Mouse (Mus musculus) forebrain, postnatal 0 days (tissue): ENCODE measurements around the gene Adap2. TPM values are rescaled to one million over a fixed set of nuclear protein-coding genes. Genes with fewer than 3 reads are reported as not detected.

Experiments used
- ATAC-seq: fragments of 200-750 bp; cut with Nextera tagmentation; 2 replicates; pipeline ENCODE4 v1.8.0; 2017; ENCODE audit warnings: mild to moderate bottlenecking, moderate library complexity
- DNase-seq: peaks from one replicate; pipeline ENCODE4 v3.0.0-alpha.2; 2015
- H3K27ac ChIP-seq: fragments of 300-500 bp; sonication (generic); 2 replicates; pipeline ENCODE4 v1.5.1; 2014; ENCODE audit warnings: low read depth, mild to moderate bottlenecking, antibody characterized with exemption, low read length, moderate library complexity, mixed read lengths
- H3K27me3 ChIP-seq: fragments of 300-500 bp; sonication (generic); 2 replicates; pipeline ENCODE4 v1.6.1; 2014; ENCODE audit warnings: mild to moderate bottlenecking, low read length, mixed read lengths; ENCODE audit not compliant: insufficient read depth
- H3K36me3 ChIP-seq: fragments of 300-500 bp; sonication (generic); 2 replicates; pipeline ENCODE4 v1.6.1; 2014; ENCODE audit warnings: mild to moderate bottlenecking, moderate library complexity; ENCODE audit not compliant: insufficient read depth
- H3K4me1 ChIP-seq: fragments of 300-500 bp; sonication (generic); 2 replicates; pipeline ENCODE4 v1.6.1; 2014; ENCODE audit warnings: antibody characterized with exemption; ENCODE audit not compliant: insufficient read depth
- H3K4me2 ChIP-seq: fragments of 300-500 bp; sonication (generic); 2 replicates; pipeline ENCODE4 v1.6.1; 2014; ENCODE audit warnings: low read depth, mild to moderate bottlenecking, moderate library complexity
- H3K4me3 ChIP-seq: fragments of 300-500 bp; sonication (generic); 2 replicates; pipeline ENCODE4 v1.5.1; 2014; ENCODE audit warnings: low read depth, low read length, mixed read lengths
- H3K9ac ChIP-seq: fragments of 300-500 bp; sonication (generic); 2 replicates; pipeline ENCODE4 v1.6.1; 2014; ENCODE audit warnings: mild to moderate bottlenecking
- H3K9me3 ChIP-seq: fragments of 300-500 bp; sonication (generic); 2 replicates; pipeline ENCODE4 v1.6.1; 2016; ENCODE audit warnings: low read length
- CTCF ChIP-seq: sonication (generic); IDR thresholded peaks from 2 replicates; pipeline ENCODE4 v1.5.1; 2016; ENCODE audit warnings: antibody characterized with exemption, control low read depth, low read depth
- WGBS: fragments of 180-500 bp; shearing (Covaris S2); extraction: QIAGEN DNeasy Blood & Tissue Kit; methylation state at CpG from one replicate; pipeline ENCODE4 v1.1.7; 2014; 5-methylcytosine and 5-hydroxymethylcytosine counted together
- polyA plus RNA-seq: library from polyadenylated mRNA; unstranded; fragments of >200 nt; fragmentation: Nextera tagmentation; extraction: Ambion mirVana; gene quantifications from 2 replicates; pipeline ENCODE4 v1.2.1, GENCODE M21; 2015
- total RNA-seq: library from RNA; depleted of rRNA; stranded (reverse); fragments of >200 nt; gene quantifications from 2 replicates; pipeline ENCODE4 v1.2.3, GENCODE M21; 2014

Adap2 gene
- total and polyA plus RNA-seq, 2 experiments from 2014 or later = 3.2 to 4.4 TPM

DNA sequence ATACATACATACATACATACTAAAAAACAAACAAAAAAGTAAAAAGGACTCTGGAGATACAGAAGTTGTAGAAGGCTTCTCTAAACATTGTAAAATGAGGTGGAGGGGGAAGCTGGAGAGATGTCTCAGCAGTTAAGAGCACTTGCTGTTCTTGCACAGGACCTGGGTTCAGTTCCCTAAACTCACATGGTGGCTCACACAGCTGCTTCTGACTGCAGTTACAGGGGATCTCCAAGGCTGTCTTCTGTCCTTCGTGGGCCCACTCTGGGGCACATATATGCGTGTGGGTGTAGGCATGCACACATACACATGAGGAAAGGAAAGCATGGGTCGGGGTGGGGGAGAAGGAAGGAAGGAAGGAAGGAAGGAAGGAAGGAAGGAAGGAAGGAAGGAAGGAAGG lies 15.7 kb downstream of the Adap2 start:
- Histone ChIP-seq H3K4me2 (no peak overlapping the region), H3K27me3 (no peaks in the 10 kb centered on the region), H3K4me1 (no peaks in the 10 kb centered on the region), H3K9ac (no peak overlapping the region), H3K27ac (no peak overlapping the region), H3K9me3 (no peaks in the 10 kb centered on the region), H3K4me3 (no peak overlapping the region), H3K36me3 (no peaks in the 10 kb centered on the region)
- DNase-seq (no peak), ATAC-seq (no peak)
- TF ChIP-seq CTCF = no peak
- 95% methylated on average over 3 of the region's 3 CpGs for WGBS

DNA sequence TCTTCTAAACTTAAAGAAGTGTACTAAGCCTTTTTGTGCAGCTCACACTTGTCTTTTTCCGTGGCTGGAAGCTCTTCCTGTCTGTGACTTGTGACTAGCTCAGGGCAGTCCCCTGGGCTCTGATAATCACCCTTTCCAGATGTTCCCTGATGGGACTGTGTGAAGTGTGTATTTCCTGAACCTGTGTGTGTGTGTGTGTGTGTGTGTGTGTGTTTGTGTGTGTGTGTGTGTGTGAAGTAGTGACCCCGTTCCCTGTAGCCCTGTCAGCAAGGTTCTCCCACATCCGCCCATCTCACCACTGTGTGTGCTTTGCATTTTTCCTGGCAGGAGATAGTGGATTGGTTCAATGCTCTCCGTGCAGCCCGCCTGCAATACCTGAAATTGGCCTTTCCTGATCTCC lies 16.4 kb downstream of the Adap2 start:
- Histone ChIP-seq H3K4me2 (no peak overlapping the region), H3K4me3 (no peak overlapping the region), H3K27me3 (no peaks in the 10 kb centered on the region), H3K9ac (no peak overlapping the region), H3K27ac (no peak overlapping the region), H3K4me1 (no peaks in the 10 kb centered on the region), H3K9me3 (no peaks in the 10 kb centered on the region), H3K36me3 (no peaks in the 10 kb centered on the region)
- WGBS = 79% methylated on average over 5 of the region's 5 CpGs
- no peak for ATAC-seq
- no peak for TF ChIP-seq CTCF
- DNase-seq = no peak

DNA sequence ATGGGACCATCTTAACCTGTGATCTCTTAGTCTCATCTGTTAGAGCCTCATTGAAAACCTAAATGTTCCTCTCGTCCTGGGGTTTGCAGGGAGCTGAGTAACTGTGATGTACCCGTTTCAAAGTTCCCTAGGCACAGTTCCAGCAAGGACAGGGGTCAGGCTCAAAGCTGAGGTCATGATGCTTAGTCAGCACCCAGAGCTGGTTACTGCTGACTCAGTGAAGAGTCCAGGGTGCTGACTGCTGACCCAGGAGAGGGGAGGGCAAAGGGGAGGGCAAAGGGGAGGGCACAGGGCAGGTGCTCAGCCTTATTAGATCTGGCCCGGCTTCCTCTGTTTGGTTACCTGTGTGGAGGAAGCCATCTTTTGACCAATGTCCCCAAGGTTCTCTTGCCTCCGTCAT lies 18.0 kb downstream of the Adap2 start:
- H3K27ac ChIP-seq = no peak overlapping the region
- no peak overlapping the region for H3K4me3 ChIP-seq
- H3K36me3 ChIP-seq = no peaks in the 10 kb centered on the region
- ATAC-seq = no peak
- no peak overlapping the region for H3K9ac ChIP-seq
- H3K9me3 ChIP-seq = no peaks in the 10 kb centered on the region
- H3K27me3 ChIP-seq = no peaks in the 10 kb centered on the region
- 72% methylated on average over 4 of the region's 4 CpGs for WGBS
- no peak for DNase-seq
- TF ChIP-seq CTCF = no peak
- no peak overlapping the region for H3K4me2 ChIP-seq
- H3K4me1 ChIP-seq = no peaks in the 10 kb centered on the region

DNA sequence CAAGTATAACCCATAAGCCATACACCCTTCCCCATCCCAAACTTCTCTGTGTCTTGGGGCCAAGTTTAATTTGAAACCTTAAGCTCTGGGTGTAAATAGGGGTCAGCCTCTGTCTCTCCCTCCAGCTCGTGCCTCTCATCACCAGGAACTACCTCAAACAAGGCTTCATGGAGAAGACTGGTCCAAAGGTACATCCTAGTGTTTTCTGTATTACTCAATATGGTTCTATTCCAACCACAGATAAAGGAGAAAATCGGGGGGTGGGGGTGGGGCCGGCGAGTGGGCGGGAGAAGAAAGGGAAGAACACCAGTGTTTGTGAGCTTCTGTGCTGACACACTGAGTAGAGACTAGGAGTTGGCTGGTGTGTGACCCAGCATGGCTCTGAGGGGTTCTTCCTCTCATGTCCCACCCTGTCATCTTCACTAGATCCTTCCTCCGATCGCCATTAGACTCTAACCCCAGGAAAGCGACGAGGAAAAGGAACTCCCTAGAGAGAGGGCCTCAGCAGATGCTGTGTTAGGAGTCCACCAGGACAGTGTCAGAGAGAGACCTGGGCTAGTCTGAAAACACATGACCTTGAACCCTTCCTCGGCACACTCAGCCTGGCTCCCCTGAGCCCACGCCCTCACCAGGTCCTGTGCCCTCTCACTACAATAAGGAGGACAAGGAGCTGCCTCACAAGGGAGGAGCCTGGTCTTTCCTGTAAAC lies 20.2 kb downstream of the Adap2 start:
- H3K36me3 ChIP-seq = no peaks in the 10 kb centered on the region
- H3K4me1 ChIP-seq = no peaks in the 10 kb centered on the region
- H3K27me3 ChIP-seq = no peaks in the 10 kb centered on the region
- no peak overlapping the region for H3K4me2 ChIP-seq
- DNase-seq (no peak), ATAC-seq (no peak)
- H3K9ac ChIP-seq = no peak overlapping the region
- TF ChIP-seq CTCF = no peak
- no peak overlapping the region for H3K4me3 ChIP-seq
- 86% methylated on average over 11 of the region's 11 CpGs for WGBS
- H3K9me3 ChIP-seq = no peaks in the 10 kb centered on the region
- no peak overlapping the region for H3K27ac ChIP-seq

DNA sequence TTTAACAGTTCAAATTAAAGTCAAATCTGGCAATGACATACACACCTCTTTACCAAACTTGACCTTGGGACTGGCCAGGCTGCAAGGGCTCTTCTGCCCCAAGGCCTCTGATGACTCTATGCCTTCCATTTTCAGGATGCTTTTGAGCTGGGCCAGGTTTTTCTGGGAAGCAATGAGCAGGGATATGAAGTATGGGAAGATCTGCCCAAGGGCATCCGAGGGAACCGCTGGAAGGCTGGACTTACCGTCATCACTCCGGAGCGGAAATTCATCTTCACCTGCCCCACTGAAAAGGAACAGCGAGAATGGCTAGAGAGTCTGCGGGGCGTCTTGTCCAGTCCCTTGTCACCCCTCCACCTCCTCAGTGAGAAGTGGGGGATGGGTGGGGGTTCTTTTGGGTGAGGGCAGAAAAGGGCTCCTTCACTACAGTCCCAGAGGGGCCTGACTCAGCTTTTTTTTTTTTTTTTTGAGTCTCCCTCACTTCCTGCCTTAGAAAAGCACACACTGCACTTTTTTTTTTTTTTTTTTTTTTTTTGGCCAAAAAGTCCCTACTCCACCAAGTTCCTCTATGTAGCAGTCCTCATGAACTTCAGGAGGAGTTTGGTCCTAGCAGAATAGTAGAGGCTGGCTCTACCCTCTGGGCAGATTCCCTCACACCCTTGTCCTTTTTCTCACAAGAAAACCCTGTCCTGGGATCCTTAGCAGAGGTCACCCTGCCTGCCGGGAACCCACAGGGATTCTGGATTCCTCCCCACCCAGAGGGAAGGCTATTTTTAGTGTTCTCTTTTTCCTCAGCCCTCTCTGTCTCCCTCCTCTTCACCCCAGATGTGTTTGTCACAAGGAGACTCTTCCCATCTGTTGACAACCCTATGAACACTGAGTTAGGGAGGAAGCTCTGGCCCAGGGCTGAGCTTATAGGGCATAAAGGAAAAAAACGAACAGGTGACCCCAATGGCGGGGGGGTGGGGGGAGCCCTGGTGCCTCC lies 23.3 kb downstream of the Adap2 start:
- DNase-seq = no peak

DNA sequence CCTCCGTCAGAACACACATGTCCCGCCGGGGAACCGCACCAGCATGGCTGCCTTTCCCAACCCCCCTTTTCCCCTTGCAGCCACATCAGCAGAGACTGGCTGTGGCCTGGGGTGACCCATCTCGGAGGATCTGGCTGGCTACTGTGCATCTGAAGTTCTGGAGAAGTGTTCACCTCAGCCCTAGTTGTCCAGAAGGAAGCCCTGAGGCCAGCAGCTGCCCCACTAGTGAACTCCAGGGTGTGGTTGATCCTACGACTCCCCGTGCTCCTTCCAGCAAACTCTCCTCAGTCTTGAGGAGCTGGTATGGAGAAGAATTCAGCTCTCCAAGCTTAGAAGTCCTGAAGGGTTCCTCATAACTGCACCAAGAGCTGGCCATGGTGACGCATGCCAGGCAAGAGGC lies 24.4 kb downstream of the Adap2 start:
- Histone ChIP-seq H3K4me1 (no peaks in the 10 kb centered on the region), H3K9ac (no peak overlapping the region), H3K4me2 (no peak overlapping the region), H3K36me3 (no peaks in the 10 kb centered on the region), H3K27me3 (no peaks in the 10 kb centered on the region), H3K27ac (no peak overlapping the region), H3K4me3 (no peak overlapping the region), H3K9me3 (no peaks in the 10 kb centered on the region)
- ATAC-seq = no peak
- TF ChIP-seq CTCF = no peak
- DNase-seq = no peak
- WGBS = 83% methylated on average over 8 of the region's 8 CpGs

More for the DNA sequence above, 23.3 kb downstream of the Adap2 start:
- TF ChIP-seq CTCF = no peak
- no peak overlapping the region for H3K4me2 ChIP-seq
- no peak overlapping the region for H3K4me3 ChIP-seq
- H3K27me3 ChIP-seq = no peaks in the 10 kb centered on the region
- 80% methylated on average over 11 of the region's 11 CpGs for WGBS
- H3K4me1 ChIP-seq = no peaks in the 10 kb centered on the region
- no peak for ATAC-seq
- H3K36me3 ChIP-seq = no peaks in the 10 kb centered on the region
- H3K9me3 ChIP-seq = no peaks in the 10 kb centered on the region
- H3K27ac ChIP-seq = no peak overlapping the region
- H3K9ac ChIP-seq = no peak overlapping the region

DNA sequence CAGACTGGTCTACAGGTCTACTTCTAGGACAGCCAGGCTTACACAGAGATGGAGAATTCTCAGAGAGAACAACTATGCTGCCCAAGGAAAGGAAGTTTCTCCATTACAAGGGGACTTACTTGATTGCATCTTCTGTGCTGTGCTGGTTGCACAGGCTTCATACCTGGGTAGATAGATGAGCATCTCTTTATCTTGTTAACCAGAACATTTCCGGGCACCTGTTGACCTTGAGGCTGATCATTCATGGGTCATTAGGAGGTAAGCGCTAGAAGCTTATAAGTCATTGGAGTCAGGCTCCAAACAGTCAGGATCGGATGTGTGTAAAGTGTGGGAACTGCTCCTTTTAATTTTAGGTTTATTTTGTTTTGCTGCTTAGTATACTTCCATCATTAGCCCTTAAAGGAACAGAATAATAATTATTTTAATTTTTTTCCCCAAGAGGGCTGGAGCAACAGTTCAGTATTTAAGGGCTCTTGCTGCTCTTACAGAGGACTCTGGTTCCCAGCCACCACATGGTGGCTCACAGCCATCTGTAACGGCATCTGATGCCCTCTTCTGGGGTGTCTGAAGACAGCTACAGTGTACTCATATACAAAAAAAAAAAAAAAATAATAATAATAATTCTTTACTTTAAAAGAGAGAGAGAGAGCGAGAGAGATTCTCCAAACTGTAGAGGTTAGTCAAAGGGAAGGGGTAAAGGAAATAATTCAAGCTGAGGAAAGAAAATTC lies 27.3 kb downstream of the Adap2 start:
- no peaks in the 10 kb centered on the region for H3K9me3 ChIP-seq
- no peak overlapping the region for H3K27ac ChIP-seq
- WGBS = 77% methylated on average over 5 of the region's 5 CpGs
- no peaks in the 10 kb centered on the region for H3K4me1 ChIP-seq
- H3K27me3 ChIP-seq = no peaks in the 10 kb centered on the region
- TF ChIP-seq CTCF = no peak
- no peak for DNase-seq
- H3K36me3 ChIP-seq = no peaks in the 10 kb centered on the region
- H3K9ac ChIP-seq = no peak overlapping the region
- H3K4me3 ChIP-seq = no peak overlapping the region
- no peak overlapping the region for H3K4me2 ChIP-seq
- ATAC-seq = no peak
